Mouse (Mus musculus) cerebellum, adult 2 months (tissue): ENCODE results near the gene Rabep1.

Source experiments
- CTCF ChIP-seq: fragments of 200-500 bp; IDR thresholded peaks from 2 replicates; pipeline ENCODE4 v1.5.1; 2011; ENCODE audit warnings: low read depth, mild to moderate bottlenecking, control low read depth, low read length, moderate library complexity, borderline replicate concordance; ENCODE audit not compliant: insufficient read depth
- POLR2A ChIP-seq: fragments of 200-500 bp; IDR thresholded peaks from 2 replicates; pipeline ENCODE4 v1.6.1; 2011; ENCODE audit warnings: low read length, control low read depth, borderline replicate concordance; ENCODE audit not compliant: insufficient read depth

DNA sequence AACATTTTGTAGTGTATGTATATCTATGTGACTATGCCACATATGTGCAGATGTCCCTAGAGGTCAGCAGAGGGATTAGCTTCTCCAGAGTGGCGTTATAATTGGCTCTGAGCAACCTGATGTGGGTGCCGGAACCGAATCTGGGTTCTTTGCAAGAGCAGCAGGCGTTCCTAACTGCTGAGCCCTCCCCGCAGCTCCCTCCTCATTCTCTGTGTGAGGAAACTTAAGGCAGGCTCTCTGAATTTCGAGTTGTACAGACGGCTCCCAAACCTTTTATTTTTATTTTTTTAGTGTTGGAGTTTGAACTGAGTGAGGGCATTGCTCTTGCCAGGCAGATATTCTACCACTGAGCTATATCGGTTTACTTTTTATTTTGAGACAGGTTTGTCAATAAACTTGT, 29.5 kb upstream of the Rabep1 start:
- TF ChIP-seq CTCF (no peak), POLR2A (no peak)
